Mouse (Mus musculus): ENCODE measurements around the gene Slc24a3.

Slc24a3 gene

GRCm38 (mm10) chr2:145434068-145434467 is 266.5 kb downstream of the Slc24a3 start:
- DNase-seq (ENCODE audit: low spot score): no peak

GRCm38 (mm10) chr2:145438336-145438735 is 270.8 kb downstream of the Slc24a3 start:
- DNase-seq (ENCODE audit: low spot score): no peak

GRCm38 (mm10) chr2:145439755-145440154 is 272.2 kb downstream of the Slc24a3 start:
- DNase-seq (ENCODE audit: low spot score): no peak

GRCm38 (mm10) chr2:145457106-145457747 is 289.7 kb downstream of the Slc24a3 start:
- DNase-seq (ENCODE audit: low spot score): no peak

GRCm38 (mm10) chr2:145460854-145461423 is 293.4 kb downstream of the Slc24a3 start:
- no peak for DNase-seq (ENCODE audit: low spot score)

GRCm38 (mm10) chr2:145462253-145462652 is 294.7 kb downstream of the Slc24a3 start:
- DNase-seq (ENCODE audit: low spot score): no peak

- DNase-seq (ENCODE audit: low spot score): no peak
Observed at GRCm38 (mm10) chr2:145468701-145469325, 301.3 kb downstream of the Slc24a3 start.

GRCm38 (mm10) chr2:145477484-145477883 is 309.9 kb downstream of the Slc24a3 start:
- DNase-seq (ENCODE audit: low spot score): no peak

- DNase-seq (ENCODE audit: low spot score): no peak
Observed at GRCm38 (mm10) chr2:145479676-145480075, 312.1 kb downstream of the Slc24a3 start.

GRCm38 (mm10) chr2:145500231-145500630 is 332.7 kb downstream of the Slc24a3 start:
- no peak for DNase-seq (ENCODE audit: low spot score)

GRCm38 (mm10) chr2:145501472-145501871 is 333.9 kb downstream of the Slc24a3 start:
- no peak for DNase-seq (ENCODE audit: low spot score)

GRCm38 (mm10) chr2:145507702-145508101 is 340.1 kb downstream of the Slc24a3 start:
- no peak for DNase-seq (ENCODE audit: low spot score)

- no peak for DNase-seq (ENCODE audit: low spot score)
Observed at GRCm38 (mm10) chr2:145510650-145511225, 343.2 kb downstream of the Slc24a3 start.

GRCm38 (mm10) chr2:145515956-145516355 is 348.4 kb downstream of the Slc24a3 start:
- no peak for DNase-seq (ENCODE audit: low spot score)

- peak; percentile 68 for DNase-seq (ENCODE audit: low spot score)
Observed at GRCm38 (mm10) chr2:145517346-145517745, 349.8 kb downstream of the Slc24a3 start.

GRCm38 (mm10) chr2:145522017-145522416 is 354.5 kb downstream of the Slc24a3 start:
- DNase-seq (ENCODE audit: low spot score): no peak

GRCm38 (mm10) chr2:145523381-145523780 is 355.8 kb downstream of the Slc24a3 start:
- no peak for DNase-seq (ENCODE audit: low spot score)

GRCm38 (mm10) chr2:145527151-145527550 is 359.6 kb downstream of the Slc24a3 start:
- DNase-seq (ENCODE audit: low spot score): no peak

- DNase-seq (ENCODE audit: low spot score): no peak
Observed at GRCm38 (mm10) chr2:145530941-145531353, 363.4 kb downstream of the Slc24a3 start.

- DNase-seq (ENCODE audit: low spot score): no peak
Observed at GRCm38 (mm10) chr2:145533086-145533485, 365.5 kb downstream of the Slc24a3 start.

- no peak for DNase-seq (ENCODE audit: low spot score)
Observed at GRCm38 (mm10) chr2:145535307-145535706, 367.8 kb downstream of the Slc24a3 start.

- no peak for DNase-seq (ENCODE audit: low spot score)
Observed at GRCm38 (mm10) chr2:145535774-145536173, 368.2 kb downstream of the Slc24a3 start.

GRCm38 (mm10) chr2:145536986-145537385 is 369.4 kb downstream of the Slc24a3 start:
- no peak for DNase-seq (ENCODE audit: low spot score)

Measured in ovary, postnatal 36 days (tissue).